Mouse (Mus musculus) liver, embryonic 15.5 days (tissue): ENCODE data around the gene Aspg. TPM values are rescaled to one million over a fixed set of nuclear protein-coding genes. Genes with fewer than 3 reads are reported as not detected.

Experiments used
- ATAC-seq: fragments of 200-750 bp; cut with Nextera tagmentation; 2 replicates; pipeline ENCODE4 v1.8.0; 2017; ENCODE audit warnings: moderate number of reproducible peaks, mild to moderate bottlenecking, moderate library complexity; ENCODE audit not compliant: insufficient read depth
- H3K27ac ChIP-seq: fragments of 300-500 bp; sonication (generic); replicated peaks from 2 replicates; pipeline ENCODE4 v1.5.1; 2015; ENCODE audit warnings: mild to moderate bottlenecking, inconsistent platforms
- H3K27me3 ChIP-seq: fragments of 300-500 bp; sonication (generic); 2 replicates; pipeline ENCODE4 v1.6.1; 2015; ENCODE audit warnings: mild to moderate bottlenecking, inconsistent platforms
- H3K36me3 ChIP-seq: fragments of 300-500 bp; sonication (generic); replicated peaks from 2 replicates; pipeline ENCODE4 v1.6.1; 2015; ENCODE audit warnings: moderate library complexity, mild to moderate bottlenecking, inconsistent platforms
- H3K4me1 ChIP-seq: fragments of 300-500 bp; sonication (generic); replicated peaks from 2 replicates; pipeline ENCODE4 v1.6.1; 2015; ENCODE audit warnings: inconsistent platforms
- H3K4me2 ChIP-seq: fragments of 300-500 bp; sonication (generic); 2 replicates; pipeline ENCODE4 v1.6.1; 2015; ENCODE audit warnings: moderate library complexity, mild to moderate bottlenecking, inconsistent platforms
- H3K4me3 ChIP-seq: fragments of 300-500 bp; sonication (generic); replicated peaks from 2 replicates; pipeline ENCODE4 v1.5.1; 2015; ENCODE audit warnings: mild to moderate bottlenecking, inconsistent platforms
- H3K9ac ChIP-seq: fragments of 300-500 bp; sonication (generic); 2 replicates; pipeline ENCODE4 v1.6.1; 2015; ENCODE audit warnings: moderate library complexity, mild to moderate bottlenecking, inconsistent platforms
- H3K9me3 ChIP-seq: fragments of 300-500 bp; sonication (generic); replicated peaks from 2 replicates; pipeline ENCODE4 v1.6.1; 2016; ENCODE audit warnings: inconsistent platforms
- WGBS: fragments of 180-500 bp; shearing (Covaris S2); methylation state at CpG from one replicate; pipeline ENCODE4 v1.1.7; 2015; ENCODE audit warnings: mixed read lengths; ENCODE audit not compliant: insufficient replicate concordance; 5-methylcytosine and 5-hydroxymethylcytosine counted together
- polyA plus RNA-seq: library from polyadenylated mRNA; unstranded; fragments of >200 nt; fragmentation: Nextera tagmentation; extraction: Ambion mirVana; gene quantifications from 2 replicates; pipeline ENCODE4 v1.2.1, GENCODE M21; 2015

The Aspg gene
- polyA plus RNA-seq, 1 experiment from 2014 or later = 0.28 TPM

DNA sequence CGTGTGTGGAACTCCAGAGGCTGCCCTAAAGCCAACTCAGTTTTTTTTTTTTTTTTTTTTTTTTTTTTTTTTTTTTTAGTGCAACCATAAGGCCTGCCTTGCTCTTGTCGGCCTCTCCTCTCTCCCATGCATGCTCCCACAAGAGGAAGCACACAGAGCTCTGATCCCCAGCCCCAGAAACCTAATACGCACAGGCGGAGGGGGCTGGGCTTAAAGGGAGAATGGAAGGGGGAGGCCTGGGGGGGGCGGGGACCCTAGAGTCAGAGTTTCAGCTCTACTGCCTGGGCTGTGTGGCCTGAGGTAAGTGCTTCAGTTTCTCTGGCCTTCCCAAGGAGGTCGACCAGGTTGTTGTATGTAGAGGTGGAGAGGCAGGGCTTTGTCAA, 45.5 kb downstream of the Aspg start:
- Histone ChIP-seq H3K4me1 (0 out of 2 replicates have a peak, but pooled peaks cover 4% of the 10 kb centered on the region), H3K27ac (no peak overlapping the region), H3K4me3 (no peak overlapping the region), H3K9ac (no peak overlapping the region), H3K4me2 (no peak overlapping the region), H3K36me3 (no peaks in the 10 kb centered on the region), H3K9me3 (no peaks in the 10 kb centered on the region), H3K27me3 (peaks cover 18% of the 10 kb centered on the region)
- 31% methylated on average over 6 of the region's 6 CpGs for WGBS
- no peak for ATAC-seq

- no peak overlapping the region for H3K4me2 ChIP-seq
- H3K4me1 ChIP-seq = 0 out of 2 replicates have a peak, but pooled peaks cover 4% of the 10 kb centered on the region
- H3K27ac ChIP-seq = no peak overlapping the region
- H3K9ac ChIP-seq = no peak overlapping the region
- ATAC-seq = no peak
- 62% methylated on average over 12 of the region's 12 CpGs for WGBS
- peaks cover 3% of the 10 kb centered on the region; the same call in 1 of the 2 replicates for H3K27me3 ChIP-seq
- H3K4me3 ChIP-seq = no peak overlapping the region
- H3K36me3 ChIP-seq = no peaks in the 10 kb centered on the region
- no peaks in the 10 kb centered on the region for H3K9me3 ChIP-seq
Measured at GRCm38 (mm10) chr12:112153597-112153996, 47.1 kb downstream of the Aspg start.

DNA sequence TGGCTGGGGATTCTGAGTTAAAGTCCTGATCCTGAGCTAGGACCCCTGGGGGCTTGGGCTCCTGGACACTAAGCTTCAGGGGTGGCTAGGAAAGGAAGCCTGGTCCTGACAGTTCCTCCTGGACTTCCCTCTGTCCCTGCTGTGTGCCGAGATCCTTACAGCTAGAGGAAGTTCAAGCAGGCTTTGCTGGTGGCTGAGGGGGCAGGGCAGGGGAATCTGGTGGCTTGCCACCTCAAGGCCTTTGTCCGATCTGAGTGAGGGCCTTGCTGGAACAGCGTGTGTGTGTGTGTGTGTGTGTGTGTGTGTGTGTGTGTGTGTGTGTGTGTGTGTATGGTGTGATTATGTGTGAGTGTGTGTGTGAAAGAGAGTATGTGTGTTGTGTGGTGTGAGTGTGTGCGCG, 48.0 kb downstream of the Aspg start:
- Histone ChIP-seq H3K36me3 (no peaks in the 10 kb centered on the region), H3K4me3 (no peak overlapping the region), H3K4me1 (0 out of 2 replicates have a peak, but pooled peaks cover 4% of the 10 kb centered on the region), H3K9ac (no peak overlapping the region), H3K9me3 (no peaks in the 10 kb centered on the region), H3K27ac (no peak overlapping the region), H3K27me3 (no peaks in the 10 kb centered on the region), H3K4me2 (no peak overlapping the region)
- no peak for ATAC-seq
- WGBS = 51% methylated on average over 5 of the region's 5 CpGs

DNA sequence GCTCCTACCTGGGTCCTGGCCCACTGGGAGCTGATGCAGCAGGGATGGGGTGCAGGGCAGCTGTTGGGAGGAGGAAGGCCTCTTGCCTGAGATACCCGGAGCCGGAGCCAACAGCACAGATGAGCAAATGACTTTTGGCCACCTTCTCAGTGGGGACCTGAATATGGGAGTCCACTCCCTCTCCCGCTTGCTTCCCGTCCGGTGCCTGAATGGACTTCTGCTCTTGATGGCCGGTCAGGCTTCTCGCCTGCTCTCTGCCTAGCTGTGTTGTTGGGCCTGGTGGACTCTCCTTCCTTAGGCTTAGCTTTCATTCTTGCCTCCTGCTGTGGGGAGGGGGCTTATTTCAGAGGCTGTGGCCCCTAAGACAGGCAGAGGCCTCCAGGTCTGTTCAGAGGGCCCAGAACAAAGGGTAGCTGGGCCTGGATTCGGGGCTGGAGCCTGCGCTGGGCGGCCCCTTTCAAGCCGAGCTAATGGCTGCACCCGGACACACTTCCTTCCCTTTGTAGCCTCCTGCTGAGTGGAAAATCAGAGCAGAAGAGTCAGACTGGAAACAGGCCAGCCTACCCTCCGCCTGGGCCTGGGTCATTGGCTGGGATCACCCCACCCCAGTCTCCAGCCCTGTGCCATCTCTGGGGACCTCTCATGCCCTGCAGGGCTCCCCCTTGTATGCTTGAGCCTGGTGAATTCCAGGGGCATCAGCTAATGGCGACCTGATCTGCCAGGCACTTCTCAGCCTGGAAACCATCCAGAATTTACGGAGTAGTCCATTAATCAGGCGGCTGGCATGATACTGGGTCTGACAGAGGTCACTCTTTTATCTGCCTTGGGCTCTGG, 49.0 kb downstream of the Aspg start:
- Histone ChIP-seq H3K27me3 (no peaks in the 10 kb centered on the region), H3K9ac (no peak overlapping the region), H3K4me3 (no peak overlapping the region), H3K36me3 (no peaks in the 10 kb centered on the region), H3K9me3 (no peaks in the 10 kb centered on the region), H3K4me2 (no peak overlapping the region), H3K4me1 (0 out of 2 replicates have a peak, but pooled peaks cover 4% of the 10 kb centered on the region), H3K27ac (no peak overlapping the region)
- 68% methylated on average over 16 of the region's 16 CpGs for WGBS
- ATAC-seq = no peak

DNA sequence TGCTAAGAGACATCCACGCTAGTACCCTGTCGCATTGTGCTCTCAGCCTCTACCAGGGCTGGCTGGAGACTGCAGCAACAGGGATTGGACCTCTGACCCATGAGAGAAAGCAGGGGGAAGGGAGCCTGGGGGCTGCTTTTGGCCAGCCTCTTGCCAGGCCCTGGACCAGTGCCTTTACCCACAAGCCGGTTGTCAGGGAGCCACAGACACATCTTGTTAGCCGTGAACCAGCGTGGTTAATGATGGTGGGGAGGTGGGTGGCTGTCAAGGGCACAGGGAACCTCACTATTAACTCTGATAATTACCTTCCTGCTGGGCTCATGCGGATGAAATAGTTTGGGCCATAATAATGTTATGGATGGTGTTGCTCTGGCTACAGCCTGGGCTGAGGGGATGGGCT, 50.3 kb downstream of the Aspg start:
- Histone ChIP-seq H3K4me1 (no peaks in the 10 kb centered on the region), H3K4me3 (no peak overlapping the region), H3K36me3 (no peaks in the 10 kb centered on the region), H3K9ac (no peak overlapping the region), H3K9me3 (no peaks in the 10 kb centered on the region), H3K27ac (no peak overlapping the region), H3K27me3 (no peaks in the 10 kb centered on the region), H3K4me2 (no peak overlapping the region)
- WGBS = 66% methylated on average over 6 of the region's 6 CpGs
- no peak for ATAC-seq

GRCm38 (mm10) chr12:112158246-112158645, 51.8 kb downstream of the Aspg start:
- no peak for ATAC-seq
- Histone ChIP-seq H3K4me2 (no peak overlapping the region), H3K9ac (no peak overlapping the region), H3K27me3 (no peaks in the 10 kb centered on the region), H3K36me3 (no peaks in the 10 kb centered on the region), H3K4me3 (no peak overlapping the region), H3K9me3 (no peaks in the 10 kb centered on the region), H3K27ac (no peak overlapping the region), H3K4me1 (no peaks in the 10 kb centered on the region)
- WGBS = 50% methylated on average over 8 of the region's 8 CpGs

DNA sequence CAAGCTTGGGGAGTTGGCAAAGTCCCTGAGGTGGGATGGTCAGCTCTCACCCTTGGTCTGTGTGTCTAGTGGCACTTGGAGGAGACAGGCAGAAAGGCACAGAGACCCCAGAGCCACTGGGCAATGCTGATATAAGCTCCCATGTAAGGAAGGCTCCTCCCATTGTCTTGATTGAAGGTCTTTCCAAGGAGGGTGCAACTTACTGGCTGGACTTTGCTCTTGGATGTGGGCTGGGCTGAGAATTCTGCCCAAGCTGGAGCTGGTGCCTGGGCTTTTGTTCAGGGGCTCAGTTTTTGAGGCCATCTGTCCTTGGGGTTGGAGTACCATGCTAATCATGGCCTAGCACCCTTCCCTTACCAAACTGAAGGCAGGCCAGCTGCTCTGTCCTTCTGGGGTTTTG, 52.3 kb downstream of the Aspg start:
- Histone ChIP-seq H3K36me3 (no peaks in the 10 kb centered on the region), H3K4me1 (no peaks in the 10 kb centered on the region), H3K4me3 (no peak overlapping the region), H3K9ac (no peak overlapping the region), H3K27ac (no peak overlapping the region), H3K4me2 (no peak overlapping the region), H3K9me3 (no peaks in the 10 kb centered on the region), H3K27me3 (no peaks in the 10 kb centered on the region)
- ATAC-seq = no peak

DNA sequence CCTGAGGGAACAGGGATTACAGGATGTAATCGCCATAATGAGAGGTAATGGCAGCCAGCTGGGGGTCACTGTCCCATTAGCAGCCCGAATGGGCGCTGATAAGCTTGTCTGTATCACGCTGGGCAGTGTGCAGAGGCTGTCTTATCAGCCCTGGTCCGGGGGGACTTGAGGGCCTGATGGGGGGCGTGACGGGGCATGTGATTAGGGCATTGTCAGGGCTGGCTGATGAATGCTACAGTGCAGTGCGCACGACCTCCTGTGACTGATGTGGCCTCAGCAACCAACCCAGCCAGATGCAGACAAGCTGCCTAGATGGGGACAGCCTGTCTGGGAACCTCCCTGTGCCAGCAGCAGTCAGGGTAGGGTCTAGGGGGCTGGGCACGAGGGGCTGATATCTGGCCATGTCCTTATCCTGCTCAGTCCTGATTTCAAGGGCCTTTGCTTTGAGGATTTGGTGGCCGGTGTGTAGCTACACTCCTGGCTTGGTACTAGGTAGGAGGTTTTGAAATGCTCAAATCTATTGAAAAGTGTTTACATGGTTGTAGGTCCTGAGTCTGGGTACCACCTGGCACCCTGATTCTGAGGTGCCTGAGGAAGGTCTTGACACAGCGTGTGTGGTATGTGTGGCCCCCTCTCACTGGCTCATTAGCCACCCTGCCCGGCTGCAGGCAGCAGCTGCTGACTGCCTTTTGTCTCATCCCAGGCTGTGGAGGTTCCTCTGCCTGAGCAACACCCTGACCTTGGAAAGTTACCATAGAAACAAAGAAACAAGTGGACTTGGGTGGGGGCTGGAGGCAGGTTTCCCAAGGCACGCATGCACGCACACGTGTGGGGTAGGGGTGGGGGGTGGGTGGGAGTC, 57.7 kb downstream of the Aspg start:
- H3K27me3 ChIP-seq = no peaks in the 10 kb centered on the region
- 29% methylated on average over 16 of the region's 16 CpGs for WGBS
- H3K4me2 ChIP-seq = no peak overlapping the region
- no peak overlapping the region for H3K9ac ChIP-seq
- ATAC-seq = no peak
- H3K9me3 ChIP-seq = no peaks in the 10 kb centered on the region
- no peak overlapping the region for H3K27ac ChIP-seq
- H3K4me3 ChIP-seq = no peak overlapping the region
- no peaks in the 10 kb centered on the region for H3K36me3 ChIP-seq
- H3K4me1 ChIP-seq = no peaks in the 10 kb centered on the region

- ATAC-seq = no peak
- Histone ChIP-seq H3K4me1 (no peaks in the 10 kb centered on the region), H3K36me3 (no peaks in the 10 kb centered on the region), H3K9ac (no peak overlapping the region), H3K27ac (no peak overlapping the region), H3K4me3 (no peak overlapping the region), H3K4me2 (no peak overlapping the region), H3K27me3 (no peaks in the 10 kb centered on the region), H3K9me3 (no peaks in the 10 kb centered on the region)
- WGBS = 54% methylated on average over 6 of the region's 6 CpGs
Measured at GRCm38 (mm10) chr12:112164840-112165219, 58.4 kb downstream of the Aspg start.

DNA sequence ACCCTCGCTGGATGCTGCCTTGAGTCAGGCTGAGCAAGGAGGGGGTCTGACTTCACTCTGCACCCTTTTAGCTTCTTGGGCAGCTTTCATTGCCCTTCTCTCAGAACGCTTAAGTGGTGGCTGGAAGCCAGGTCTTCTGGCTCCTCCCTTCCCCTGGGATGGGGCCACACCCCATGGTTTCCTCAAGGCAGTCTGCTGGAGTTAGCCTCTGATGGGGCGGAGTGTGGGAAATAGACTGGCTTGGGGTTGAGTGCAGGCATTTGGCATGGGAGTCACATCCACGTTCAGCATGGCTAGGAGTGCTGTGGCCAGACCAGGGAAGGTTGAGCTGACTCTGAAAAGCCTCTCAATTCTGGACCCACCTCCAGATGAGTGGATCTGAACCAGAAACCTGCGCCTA, 62.8 kb downstream of the Aspg start:
- WGBS = 59% methylated on average over 5 of the region's 5 CpGs
- Histone ChIP-seq H3K4me3 (no peak overlapping the region), H3K4me1 (no peaks in the 10 kb centered on the region), H3K27ac (no peak overlapping the region), H3K27me3 (no peaks in the 10 kb centered on the region), H3K9ac (no peak overlapping the region), H3K36me3 (no peaks in the 10 kb centered on the region), H3K9me3 (no peaks in the 10 kb centered on the region), H3K4me2 (no peak overlapping the region)
- ATAC-seq = no peak

- H3K4me3 ChIP-seq = no peak overlapping the region
- H3K4me1 ChIP-seq = no peaks in the 10 kb centered on the region
- H3K27ac ChIP-seq = no peak overlapping the region
- no peak overlapping the region for H3K4me2 ChIP-seq
- H3K9me3 ChIP-seq = no peaks in the 10 kb centered on the region
- WGBS = 62% methylated on average over 20 of the region's 20 CpGs
- no peak for ATAC-seq
- H3K36me3 ChIP-seq = no peaks in the 10 kb centered on the region
- H3K9ac ChIP-seq = no peak overlapping the region
- H3K27me3 ChIP-seq = no peaks in the 10 kb centered on the region
Measured at GRCm38 (mm10) chr12:112170671-112171574, 64.4 kb downstream of the Aspg start.
